Mouse (Mus musculus) brain, embryonic 14.5 days (tissue): ENCODE results near the gene Wipf1. TPM values are rescaled to one million over a fixed set of nuclear protein-coding genes. Genes with fewer than 3 reads are reported as not detected.

Experiments used
- DNase-seq: peaks from one replicate; pipeline ENCODE4 v3.0.0-alpha.2; 2011; ENCODE audit warnings: low read depth
- CTCF ChIP-seq: fragments of 200-500 bp; IDR thresholded peaks from 2 replicates; pipeline ENCODE4 v1.5.1; 2012; ENCODE audit warnings: inconsistent platforms, mild to moderate bottlenecking, moderate library complexity, borderline replicate concordance; ENCODE audit not compliant: insufficient read depth, insufficient read length; ENCODE audit errors: extremely low read depth
- POLR2A ChIP-seq: fragments of 200-500 bp; IDR thresholded peaks from 2 replicates; pipeline ENCODE4 v1.6.1; 2012; ENCODE audit warnings: mild to moderate bottlenecking, inconsistent platforms, borderline replicate concordance; ENCODE audit not compliant: poor library complexity, insufficient read depth, insufficient read length, severe bottlenecking; ENCODE audit errors: extremely low read depth
- polyA plus RNA-seq: library from polyadenylated mRNA; depleted of rRNA; stranded (reverse); fragments of >200 nt; gene quantifications from 2 replicates; pipeline ENCODE4 v1.2.3, GENCODE M21; 2012

Gene Wipf1
- polyA plus RNA-seq, 1 experiment, result 3.8 TPM

- TF ChIP-seq POLR2A (no peak), CTCF (no peak)
These were observed 32.0 kb downstream of the Wipf1 start for GRCm38 (mm10) chr2:73497572-73497971.

DNA sequence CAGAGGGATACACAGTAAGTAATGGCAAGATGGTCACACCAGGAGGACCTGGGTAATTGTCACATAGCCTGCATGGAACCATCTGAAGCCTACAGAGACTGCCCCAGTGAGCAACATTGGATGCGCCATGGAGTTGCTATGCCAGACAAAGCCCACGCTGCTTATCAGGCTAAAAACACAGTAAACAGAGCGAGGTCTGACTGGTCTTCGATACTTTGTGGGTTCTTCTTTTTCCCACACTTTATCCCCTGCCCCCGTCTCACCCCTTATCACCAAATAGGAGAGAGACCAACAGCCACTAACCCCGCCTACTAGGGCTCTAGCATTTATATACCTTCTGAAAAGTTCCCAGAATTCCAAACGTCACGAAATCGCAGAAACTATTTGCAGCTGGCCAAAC is 32.6 kb downstream of the Wipf1 start:
- no peak for DNase-seq
- TF ChIP-seq CTCF, result no peak
- no peak for TF ChIP-seq POLR2A

More at GRCm38 (mm10) chr2:73497572-73497971, 32.0 kb downstream of the Wipf1 start:
- no peak for DNase-seq

GRCm38 (mm10) chr2:73496329-73496685 is 33.2 kb downstream of the Wipf1 start:
- no peak for DNase-seq
- TF ChIP-seq CTCF, result no peak
- TF ChIP-seq POLR2A, result no peak

DNA sequence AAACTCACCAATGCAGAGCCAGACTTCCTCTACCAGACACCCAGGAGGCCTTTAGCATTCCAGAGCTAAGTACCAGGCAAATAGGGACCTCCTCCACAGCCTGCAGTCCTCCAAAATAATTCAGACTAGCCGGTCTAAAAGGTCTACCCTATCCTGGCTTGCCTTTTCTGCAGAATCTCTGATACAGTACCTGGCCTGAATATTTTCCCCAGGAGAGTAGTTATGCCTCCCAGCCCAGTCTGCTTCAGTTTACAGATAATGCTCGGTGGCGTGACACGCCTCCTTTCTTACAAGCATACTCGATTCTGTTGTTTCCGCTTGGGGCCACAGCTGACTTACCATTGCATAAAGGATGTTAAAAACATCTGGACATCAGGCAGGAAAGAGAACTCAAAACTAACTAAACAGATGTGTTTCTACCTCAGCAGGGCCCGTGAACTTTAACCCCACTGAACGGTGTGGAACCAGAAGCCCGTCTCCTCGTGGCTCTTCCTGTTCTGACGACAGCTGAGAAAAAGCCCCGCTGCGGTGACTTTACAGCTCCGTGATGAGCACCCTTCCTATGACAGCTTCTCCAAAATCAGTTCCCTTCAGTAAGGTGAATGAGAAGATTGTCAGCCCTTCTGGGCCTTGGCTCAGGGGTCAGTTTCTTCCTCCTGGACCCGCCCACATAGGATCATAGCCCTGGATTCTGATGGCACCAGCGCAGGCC is 33.8 kb downstream of the Wipf1 start:
- DNase-seq, result no peak
- TF ChIP-seq POLR2A, result no peak

GRCm38 (mm10) chr2:73493517-73493916 is 36.0 kb downstream of the Wipf1 start:
- no peak for DNase-seq
- TF ChIP-seq POLR2A (no peak), CTCF (no peak)

GRCm38 (mm10) chr2:73491442-73492241 is 37.9 kb downstream of the Wipf1 start:
- DNase-seq, result peak; percentile 43

GRCm38 (mm10) chr2:73490466-73490865 is 39.1 kb downstream of the Wipf1 start:
- no peak for DNase-seq
- no peak for TF ChIP-seq POLR2A
- TF ChIP-seq CTCF, result no peak

More at GRCm38 (mm10) chr2:73491442-73492241, 37.9 kb downstream of the Wipf1 start:
- no peak for TF ChIP-seq POLR2A
- peak; percentile 34; the same call in 1 of the 2 replicates for TF ChIP-seq CTCF

DNA sequence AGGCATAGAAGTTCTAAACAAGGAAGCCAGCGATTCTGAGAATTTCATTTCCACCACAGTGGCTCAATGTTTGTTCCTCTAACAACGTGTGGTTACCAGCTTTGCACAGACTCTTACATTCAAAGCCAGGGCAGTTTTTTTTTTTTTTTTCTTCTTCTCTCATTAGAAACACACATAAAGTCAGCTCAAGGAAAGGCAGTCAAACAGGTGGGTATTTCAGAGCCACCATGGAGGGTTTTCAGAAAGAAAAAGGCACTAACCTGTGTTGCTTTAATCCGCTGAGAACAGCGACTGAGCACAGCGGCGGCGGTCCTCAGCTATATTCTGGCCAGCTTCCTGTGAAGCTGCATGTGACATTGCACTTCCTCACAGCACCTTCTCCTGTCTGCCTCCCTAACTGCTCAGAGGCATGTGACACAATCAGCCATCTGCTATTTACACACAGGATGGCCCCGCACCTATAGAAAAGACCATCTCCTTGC is 43.4 kb downstream of the Wipf1 start:
- no peak for DNase-seq
- TF ChIP-seq POLR2A (no peak), CTCF (no peak)

DNA sequence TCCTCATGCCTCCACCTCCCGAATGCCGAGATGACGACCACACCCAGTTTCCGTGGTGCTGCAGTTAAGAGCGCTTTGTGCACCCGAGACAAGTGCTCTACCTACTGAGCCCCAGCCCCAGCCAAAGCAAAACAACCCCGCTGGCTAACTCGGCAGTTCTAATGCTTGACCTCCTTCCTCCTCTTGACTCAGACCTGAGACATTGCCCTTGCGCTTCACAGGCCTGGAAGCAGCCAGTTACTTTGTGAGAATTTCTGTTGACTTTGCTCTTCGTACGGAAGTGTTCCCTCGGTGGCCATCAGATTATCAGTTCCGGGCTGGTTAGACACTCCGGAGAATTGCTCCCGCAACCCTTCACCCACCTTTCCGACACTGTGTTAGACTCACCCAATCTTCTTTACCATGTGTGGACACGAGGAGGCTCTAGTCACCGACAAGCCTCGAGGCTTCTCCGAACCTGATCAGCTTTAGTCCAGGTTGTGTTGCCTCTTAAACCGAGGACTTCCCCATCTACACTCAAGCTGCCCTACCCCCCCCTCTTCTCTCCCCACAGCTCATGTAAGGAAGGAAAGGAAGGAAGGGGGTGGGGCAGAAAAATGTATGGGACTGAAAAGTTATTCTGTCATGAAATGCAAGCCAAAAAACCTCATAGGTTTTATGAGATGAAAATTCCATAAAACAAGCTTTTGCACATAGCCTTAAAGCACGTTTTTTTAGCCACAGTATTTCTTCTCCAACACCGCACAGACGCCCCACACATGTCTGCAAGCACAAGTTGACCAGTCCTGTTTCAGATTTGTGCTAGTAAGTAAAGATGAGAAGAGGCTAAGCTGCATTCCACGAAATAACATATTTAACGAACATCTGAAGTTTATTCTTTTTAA is 44.1 kb downstream of the Wipf1 start:
- TF ChIP-seq CTCF, result no peak
- no peak for TF ChIP-seq POLR2A
- DNase-seq, result no peak

DNA sequence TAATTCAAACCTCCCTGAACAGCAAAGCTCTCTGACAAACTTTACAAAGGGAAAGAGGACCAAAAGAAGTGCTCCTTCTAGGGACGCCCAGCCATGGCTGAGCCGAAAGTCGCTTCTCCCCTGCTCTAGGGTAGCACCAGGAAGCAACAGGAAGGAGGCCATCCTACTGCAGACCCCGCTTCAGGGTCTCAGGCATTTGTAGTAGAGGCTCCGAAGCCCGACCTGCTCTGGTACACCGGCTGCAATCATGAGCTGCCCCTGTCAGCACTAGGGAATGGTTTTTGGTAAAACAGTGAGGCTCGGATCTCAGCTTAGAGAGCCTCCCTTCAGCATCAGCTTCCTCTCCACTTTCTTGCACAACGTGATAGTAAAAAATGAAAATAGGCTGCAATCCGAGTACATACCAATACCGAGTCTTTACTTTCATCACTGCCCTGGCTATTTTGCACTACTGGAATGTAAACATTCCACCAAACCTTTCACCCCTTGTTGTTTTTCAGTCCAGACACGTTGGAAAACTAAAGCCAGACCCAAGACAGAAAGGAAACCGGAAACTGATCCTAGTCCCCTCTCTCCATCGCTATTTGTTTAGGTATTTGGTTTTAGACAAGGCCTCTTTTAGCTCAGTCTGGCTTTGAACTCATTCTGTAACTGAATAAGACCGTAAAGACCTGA is 44.8 kb downstream of the Wipf1 start:
- no peak for DNase-seq
- no peak for TF ChIP-seq POLR2A
- TF ChIP-seq CTCF, result no peak
